Mouse (Mus musculus) G1E (cell line): ENCODE results near the gene Fer1l5.

Experiments used
- CTCF ChIP-seq: IDR thresholded peaks from 2 replicates; pipeline ENCODE4 v1.5.1; 2012; ENCODE audit warnings: low read depth, low read length, inconsistent platforms, mixed read lengths
- GATA1 ChIP-seq: IDR thresholded peaks from 2 replicates; pipeline ENCODE4 v1.6.1; 2012; ENCODE audit warnings: borderline replicate concordance, low read length, inconsistent platforms, mixed read lengths
- GATA2 ChIP-seq: IDR thresholded peaks from 2 replicates; pipeline ENCODE4 v1.6.1; 2012; ENCODE audit warnings: low read depth, low read length, inconsistent platforms, borderline replicate concordance
- POLR2AphosphoS5 ChIP-seq: IDR thresholded peaks from 2 replicates; pipeline ENCODE4 v1.6.1; 2012; ENCODE audit warnings: low read depth, low read length, inconsistent platforms; ENCODE audit not compliant: insufficient replicate concordance
- TAL1 ChIP-seq: conservative IDR thresholded peaks from 2 replicates; pipeline ENCODE4 v1.6.1; 2012; ENCODE audit warnings: low read depth, low read length, inconsistent platforms, mixed read lengths

DNA sequence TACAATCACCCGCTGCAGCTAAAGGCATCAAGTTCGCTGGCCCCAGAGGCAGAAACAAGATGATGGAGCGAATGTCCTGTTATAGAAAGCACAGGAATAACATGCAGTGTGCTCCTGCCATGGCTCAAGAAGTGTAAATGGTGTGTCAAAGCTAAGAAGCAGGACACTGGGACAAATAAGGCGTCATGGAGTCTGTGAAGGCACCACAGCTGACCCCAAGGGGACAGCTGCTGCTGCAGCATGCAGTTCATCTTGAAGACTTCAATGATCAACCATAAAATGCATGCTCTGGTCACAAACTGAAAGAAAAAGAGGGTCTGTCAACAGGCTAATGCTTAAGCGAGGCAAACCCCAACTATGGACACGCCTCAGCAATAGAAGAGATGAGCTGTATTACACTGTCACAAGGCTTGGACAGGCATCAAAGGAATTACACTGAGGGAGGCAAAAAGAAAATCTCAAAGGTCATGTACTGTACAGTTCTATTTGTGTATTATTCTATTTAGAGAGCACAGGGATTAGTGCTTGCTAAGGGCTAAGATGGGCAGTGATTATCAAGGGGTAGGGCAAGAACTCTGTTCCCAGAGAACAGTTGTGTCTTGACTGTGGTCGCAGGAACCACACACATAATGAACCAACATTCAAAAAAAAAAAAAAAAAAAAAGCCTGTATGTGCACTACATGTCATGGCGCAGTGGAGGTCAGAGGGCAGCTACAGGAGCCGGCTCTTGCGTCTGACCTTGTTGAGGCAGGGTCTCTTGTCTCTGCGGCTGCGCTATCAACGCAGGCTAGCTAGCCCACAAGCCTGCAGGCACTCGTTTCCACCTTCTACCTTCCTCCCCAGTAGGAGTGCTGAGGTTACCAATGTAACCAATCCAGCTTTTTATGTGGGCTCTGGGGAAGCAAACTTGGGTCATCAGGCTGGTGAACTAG is 38.9 kb upstream of the Fer1l5 start:
- TF ChIP-seq CTCF, result no peak
- TF ChIP-seq GATA1, result no peak
- TF ChIP-seq TAL1, result no peak
- TF ChIP-seq POLR2AphosphoS5, result no peak
- no peak for TF ChIP-seq GATA2
